Mouse (Mus musculus): Measurements from ENCODE around the gene Adam15. TPM values are rescaled to one million over a fixed set of nuclear protein-coding genes. Genes with fewer than 3 reads are reported as not detected.

Adam15 gene
- total RNA-seq, 1 experiment from 2014 or later: 66.0 TPM

- DNase-seq: peak; percentile 80
Observed at GRCm38 (mm10) chr3:89322514-89323165, 27.2 kb downstream of the Adam15 start, which contains the start of gene Efna3. TSS of gene Efna3 (minus strand) at chr3:89322965.

- no peak for DNase-seq
Observed at GRCm38 (mm10) chr3:89322131-89322500, 27.7 kb downstream of the Adam15 start.

GRCm38 (mm10) chr3:89321183-89322130, 28.3 kb downstream of the Adam15 start:
- peak; percentile 26 for DNase-seq

- DNase-seq: peak; percentile 62
Observed at GRCm38 (mm10) chr3:89320581-89321182, 29.1 kb downstream of the Adam15 start.

GRCm38 (mm10) chr3:89319591-89320350, 30.0 kb downstream of the Adam15 start:
- DNase-seq: no peak

GRCm38 (mm10) chr3:89318971-89319590, 30.7 kb downstream of the Adam15 start:
- DNase-seq: no peak

- no peak for DNase-seq
Observed at GRCm38 (mm10) chr3:89318316-89318715, 31.5 kb downstream of the Adam15 start.

GRCm38 (mm10) chr3:89317246-89317645, 32.5 kb downstream of the Adam15 start:
- DNase-seq: no peak

GRCm38 (mm10) chr3:89316833-89317232, 33.0 kb downstream of the Adam15 start:
- peak; percentile 88 for DNase-seq

- no peak for DNase-seq
Observed at GRCm38 (mm10) chr3:89315930-89316831, 33.6 kb downstream of the Adam15 start.

- peak; percentile 88 for DNase-seq
Observed at GRCm38 (mm10) chr3:89315195-89315929, 34.4 kb downstream of the Adam15 start.

- no peak for DNase-seq
Observed at GRCm38 (mm10) chr3:89314791-89315190, 35.0 kb downstream of the Adam15 start.

GRCm38 (mm10) chr3:89314340-89314739, 35.5 kb downstream of the Adam15 start:
- DNase-seq: no peak

- DNase-seq: peak; percentile 83
Observed at GRCm38 (mm10) chr3:89308089-89308488, 41.7 kb downstream of the Adam15 start.

GRCm38 (mm10) chr3:89305551-89306325, 44.1 kb downstream of the Adam15 start:
- DNase-seq: peak; percentile 38

GRCm38 (mm10) chr3:89305105-89305504, 44.7 kb downstream of the Adam15 start:
- DNase-seq: no peak

GRCm38 (mm10) chr3:89304440-89304839, 45.4 kb downstream of the Adam15 start:
- no peak for DNase-seq

GRCm38 (mm10) chr3:89300514-89300913, 49.3 kb downstream of the Adam15 start:
- no peak for DNase-seq

- DNase-seq: no peak
Observed at GRCm38 (mm10) chr3:89300071-89300470, 49.7 kb downstream of the Adam15 start.

Data from adrenal gland, postnatal 14 days (tissue).